Mouse (Mus musculus) forebrain, embryonic 10.5 days (tissue): ENCODE measurements around the gene Ccl7. TPM values are rescaled to one million over a fixed set of nuclear protein-coding genes. Genes with fewer than 3 reads are reported as not detected.

Experiments used
- DNase-seq: peaks from one replicate; pipeline ENCODE4 v3.0.0-alpha.2; 2017; ENCODE audit warnings: low spot score; ENCODE audit errors: extremely low spot score
- H3K27ac ChIP-seq: fragments of 300-500 bp; sonication (generic); 2 replicates; pipeline ENCODE4 v1.5.1; 2016; ENCODE audit warnings: mild to moderate bottlenecking
- H3K27me3 ChIP-seq: fragments of 300-500 bp; sonication (generic); 2 replicates; pipeline ENCODE4 v1.6.1; 2016; ENCODE audit warnings: mild to moderate bottlenecking; ENCODE audit not compliant: poor library complexity, severe bottlenecking
- H3K36me3 ChIP-seq: fragments of 300-500 bp; sonication (generic); replicated peaks from 2 replicates; pipeline ENCODE4 v1.6.1; 2016; ENCODE audit warnings: mild to moderate bottlenecking, moderate library complexity
- H3K4me1 ChIP-seq: fragments of 300-500 bp; sonication (generic); 2 replicates; pipeline ENCODE4 v1.6.1; 2016
- H3K4me3 ChIP-seq: fragments of 300-500 bp; sonication (generic); 2 replicates; pipeline ENCODE4 v1.5.1; 2016; ENCODE audit warnings: mild to moderate bottlenecking, moderate library complexity
- H3K9me3 ChIP-seq: fragments of 300-500 bp; sonication (generic); 2 replicates; pipeline ENCODE4 v1.6.1; 2016; ENCODE audit warnings: mild to moderate bottlenecking, moderate library complexity
- WGBS: fragments of 180-500 bp; shearing (Covaris S2); methylation state at CpG from one replicate; pipeline ENCODE4 v1.1.7; 2016; 5-methylcytosine and 5-hydroxymethylcytosine counted together
- polyA plus RNA-seq: library from polyadenylated mRNA; unstranded; fragments of >200 nt; fragmentation: Nextera tagmentation; extraction: Ambion mirVana; gene quantifications from 2 replicates; pipeline ENCODE4 v1.2.1, GENCODE M21; 2016

Gene Ccl7
- polyA plus RNA-seq, 1 experiment from 2014 or later, result 0.31 TPM

DNA sequence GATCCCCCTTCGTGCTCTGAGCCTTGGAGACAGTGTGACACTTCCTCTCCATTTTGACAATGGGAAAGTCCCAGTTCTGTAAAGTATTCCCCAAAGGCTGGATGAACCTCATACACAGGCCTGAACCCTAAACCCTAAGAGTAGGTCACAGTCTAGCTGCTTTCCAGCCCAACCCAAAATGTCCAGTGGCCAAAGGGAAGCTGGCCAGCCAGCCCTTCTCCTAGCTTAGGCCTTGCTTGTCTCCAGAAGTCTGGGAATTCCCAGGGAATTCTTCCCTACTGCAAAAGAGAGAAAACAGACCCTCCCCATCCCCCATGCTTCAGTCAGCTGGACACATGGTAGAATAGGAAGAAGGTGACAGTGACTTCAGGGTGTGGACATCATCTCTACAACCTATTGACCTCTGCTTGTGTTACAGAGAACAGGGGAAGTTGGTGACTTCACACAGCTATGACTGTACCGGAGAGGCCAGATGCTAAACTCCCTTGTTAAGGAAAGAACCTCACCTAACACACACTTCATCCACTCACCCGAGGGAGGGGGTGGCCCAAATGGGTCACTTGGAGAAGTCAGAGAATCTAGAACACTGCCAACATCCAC, 29.2 kb upstream of the Ccl7 start:
- H3K9me3 ChIP-seq, result no peaks in the 10 kb centered on the region
- H3K36me3 ChIP-seq, result no peaks in the 10 kb centered on the region
- H3K4me1 ChIP-seq, result 0 out of 2 replicates have a peak, but pooled peaks cover 2% of the 10 kb centered on the region
- H3K27me3 ChIP-seq, result no peaks in the 10 kb centered on the region
- no peak for DNase-seq
- no peak overlapping the region for H3K27ac ChIP-seq
- H3K4me3 ChIP-seq, result no peak overlapping the region
- WGBS, result 81% methylated on average over 3 of the region's 3 CpGs

DNA sequence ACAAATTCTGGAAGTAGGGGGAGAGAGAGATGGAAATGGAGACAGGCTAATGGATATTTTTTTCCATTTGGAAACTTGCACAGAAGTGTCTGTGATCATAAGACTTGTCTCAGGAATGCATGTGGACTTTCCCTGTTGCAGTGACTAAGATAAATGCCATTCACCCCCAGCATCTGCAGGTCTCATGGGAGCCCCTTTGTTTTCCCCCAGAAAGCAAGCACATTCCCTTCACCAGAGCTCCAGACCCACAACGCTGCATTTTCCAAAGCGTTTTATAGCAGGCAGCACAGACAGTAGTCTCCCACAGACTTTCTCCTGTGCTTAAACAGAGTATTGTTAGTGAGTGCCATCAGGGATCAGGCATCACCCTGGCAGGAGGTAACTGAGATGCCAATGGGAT, 26.1 kb upstream of the Ccl7 start:
- no peaks in the 10 kb centered on the region for H3K36me3 ChIP-seq
- H3K27me3 ChIP-seq, result no peaks in the 10 kb centered on the region
- H3K9me3 ChIP-seq, result no peaks in the 10 kb centered on the region
- H3K27ac ChIP-seq, result no peak overlapping the region
- H3K4me1 ChIP-seq, result no peaks in the 10 kb centered on the region
- 67% methylated on average over 2 of the region's 2 CpGs for WGBS
- H3K4me3 ChIP-seq, result no peak overlapping the region
- DNase-seq, result no peak

DNA sequence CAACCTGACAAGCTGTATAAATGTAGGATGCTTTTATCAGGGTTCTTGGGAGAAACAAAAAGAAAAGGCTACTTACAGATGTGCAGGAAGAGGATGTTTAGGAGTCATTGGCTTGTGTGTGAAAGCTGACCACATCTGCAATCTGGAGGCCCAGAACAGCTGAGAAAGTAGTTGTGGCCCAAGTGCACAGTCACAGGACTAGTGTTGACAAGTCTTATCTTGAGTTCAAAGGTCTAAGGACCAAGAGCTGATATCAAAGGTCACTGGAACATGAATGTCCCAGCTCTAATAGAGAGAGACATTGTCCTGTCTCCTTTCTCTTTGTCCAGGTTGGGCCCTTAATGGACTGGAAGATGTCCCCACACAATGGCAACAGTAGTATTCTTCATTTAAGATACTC, 25.7 kb upstream of the Ccl7 start:
- no peaks in the 10 kb centered on the region for H3K36me3 ChIP-seq
- DNase-seq, result no peak
- H3K27ac ChIP-seq, result no peak overlapping the region
- no peak overlapping the region for H3K4me3 ChIP-seq
- H3K27me3 ChIP-seq, result no peaks in the 10 kb centered on the region
- no peaks in the 10 kb centered on the region for H3K9me3 ChIP-seq
- no peaks in the 10 kb centered on the region for H3K4me1 ChIP-seq

DNA sequence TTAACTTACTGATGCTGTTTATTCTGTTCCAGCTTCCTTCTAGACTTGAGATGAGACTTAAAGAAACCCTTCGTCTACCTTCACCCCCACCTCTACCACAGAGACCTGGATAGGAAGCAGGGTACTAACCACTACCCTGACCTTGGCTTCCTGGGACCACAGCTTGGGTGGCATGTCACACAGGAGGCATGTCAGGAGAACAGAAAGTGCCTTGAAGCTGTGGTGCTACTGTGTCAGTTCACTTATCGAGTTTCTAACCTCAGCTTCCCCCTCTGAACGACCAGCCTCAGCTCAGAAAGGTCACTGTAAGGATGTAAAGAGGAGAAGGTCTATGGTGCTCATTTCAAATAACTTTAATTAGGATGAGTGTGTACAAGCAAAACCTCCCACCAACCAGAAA, 24.1 kb upstream of the Ccl7 start:
- no peak for DNase-seq
- H3K36me3 ChIP-seq, result no peaks in the 10 kb centered on the region
- no peak overlapping the region for H3K4me3 ChIP-seq
- H3K4me1 ChIP-seq, result no peaks in the 10 kb centered on the region
- no peaks in the 10 kb centered on the region for H3K9me3 ChIP-seq
- H3K27ac ChIP-seq, result no peak overlapping the region
- 77% methylated on average over 3 of the region's 3 CpGs for WGBS
- H3K27me3 ChIP-seq, result no peaks in the 10 kb centered on the region

DNA sequence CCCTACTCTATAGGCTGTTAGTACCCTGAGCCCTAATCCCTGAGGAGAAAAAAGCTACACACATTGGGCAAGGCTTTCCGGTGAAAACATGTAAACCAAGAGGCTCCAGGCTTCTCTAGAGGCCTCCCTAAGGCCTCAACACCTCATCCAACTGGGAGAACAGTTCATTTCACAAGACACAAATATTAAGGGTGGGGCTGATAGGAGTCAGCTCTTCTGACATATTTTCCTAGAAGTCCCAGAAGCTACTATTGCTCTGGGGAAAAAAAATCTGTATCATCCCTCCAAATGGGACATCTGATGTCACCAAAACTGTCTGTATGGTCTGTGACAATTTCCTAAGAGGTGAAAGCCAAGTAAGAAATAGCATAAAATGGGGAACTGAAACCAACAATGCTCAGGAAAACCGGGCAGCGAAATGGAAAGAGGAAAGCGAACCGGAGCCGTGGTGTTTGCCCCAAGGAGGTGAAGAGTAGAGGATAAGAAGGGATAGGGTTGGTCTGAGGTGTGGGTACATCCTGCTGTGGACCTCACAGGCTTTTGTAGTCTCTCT, 22.9 kb upstream of the Ccl7 start:
- H3K9me3 ChIP-seq, result no peaks in the 10 kb centered on the region
- no peak for DNase-seq
- no peaks in the 10 kb centered on the region for H3K36me3 ChIP-seq
- H3K27me3 ChIP-seq, result no peaks in the 10 kb centered on the region
- no peak overlapping the region for H3K27ac ChIP-seq
- 93% methylated on average over 6 of the region's 6 CpGs for WGBS
- H3K4me1 ChIP-seq, result no peaks in the 10 kb centered on the region
- H3K4me3 ChIP-seq, result no peak overlapping the region

DNA sequence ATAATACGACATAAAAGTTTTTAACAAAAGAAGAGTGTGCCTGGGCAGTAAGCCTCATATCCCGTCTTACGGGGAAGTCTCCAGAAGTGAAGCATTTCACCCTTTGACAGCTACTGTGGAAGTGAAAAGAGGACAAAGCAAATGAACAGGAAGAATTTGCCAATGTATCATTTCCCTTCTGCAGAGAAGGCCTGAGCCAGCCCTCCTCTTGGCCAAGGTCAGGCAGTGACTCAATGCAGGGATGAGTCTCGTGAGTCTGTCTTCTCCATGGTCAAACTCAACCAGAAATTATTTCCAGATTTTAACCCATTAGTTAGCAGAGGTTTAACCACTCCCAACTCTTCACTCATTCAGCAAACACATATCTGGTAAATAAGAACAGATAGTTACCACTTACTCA, 21.7 kb upstream of the Ccl7 start:
- no peak for DNase-seq
- Histone ChIP-seq H3K9me3 (no peaks in the 10 kb centered on the region), H3K27me3 (no peaks in the 10 kb centered on the region), H3K27ac (no peak overlapping the region), H3K4me1 (no peaks in the 10 kb centered on the region), H3K4me3 (no peak overlapping the region), H3K36me3 (no peaks in the 10 kb centered on the region)
- 81% methylated on average over 4 of the region's 4 CpGs for WGBS

DNA sequence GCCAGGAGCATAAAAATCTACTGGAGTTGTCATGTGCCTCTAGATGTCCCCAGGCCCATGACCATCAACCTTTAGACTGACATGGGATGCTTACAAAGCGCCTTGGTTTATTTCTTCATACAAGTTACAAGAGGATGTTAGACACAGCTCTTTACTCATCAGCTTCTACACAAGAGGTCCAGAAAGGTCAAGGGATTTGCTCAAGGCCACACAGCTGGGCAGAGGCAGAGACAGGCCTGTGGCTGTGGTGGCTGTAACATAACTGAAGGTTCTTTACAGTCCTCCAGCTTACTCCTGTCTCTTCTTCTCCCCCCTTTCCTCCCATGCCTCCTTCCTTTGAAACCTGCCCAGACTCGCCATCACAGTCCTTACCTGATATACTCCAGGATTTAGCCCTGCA, 15.3 kb upstream of the Ccl7 start:
- H3K27me3 ChIP-seq, result no peaks in the 10 kb centered on the region
- no peaks in the 10 kb centered on the region for H3K9me3 ChIP-seq
- no peak overlapping the region for H3K27ac ChIP-seq
- H3K4me3 ChIP-seq, result no peak overlapping the region
- WGBS, result 76% methylated on average over 2 of the region's 2 CpGs
- no peak for DNase-seq
- no peaks in the 10 kb centered on the region for H3K36me3 ChIP-seq
- H3K4me1 ChIP-seq, result peaks cover 5% of the 10 kb centered on the region; the same call in 1 of the 2 replicates

DNA sequence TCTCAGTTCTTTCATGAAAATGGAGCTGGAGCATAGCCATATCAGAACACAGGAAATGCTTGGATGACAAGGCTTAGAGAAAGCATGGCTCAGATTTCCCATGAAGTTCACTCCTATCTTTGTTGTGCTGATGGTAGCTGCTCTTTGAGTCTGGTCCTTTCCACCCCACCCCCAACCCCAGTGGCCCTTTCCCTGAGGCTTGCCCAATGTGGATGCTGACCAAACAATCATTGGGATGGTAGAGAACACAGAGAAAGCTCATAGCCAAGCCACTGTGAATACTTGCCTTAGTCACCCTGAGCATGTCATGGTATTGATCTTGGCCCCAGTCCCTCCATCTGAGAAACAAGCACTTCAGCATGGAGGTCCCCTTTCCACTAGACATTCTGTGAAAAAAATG, 13.4 kb upstream of the Ccl7 start:
- Histone ChIP-seq H3K27me3 (no peaks in the 10 kb centered on the region), H3K9me3 (no peaks in the 10 kb centered on the region), H3K36me3 (no peaks in the 10 kb centered on the region), H3K27ac (no peak overlapping the region), H3K4me3 (no peak overlapping the region), H3K4me1 (peaks cover 9% of the 10 kb centered on the region; the same call in 1 of the 2 replicates)
- no peak for DNase-seq

DNA sequence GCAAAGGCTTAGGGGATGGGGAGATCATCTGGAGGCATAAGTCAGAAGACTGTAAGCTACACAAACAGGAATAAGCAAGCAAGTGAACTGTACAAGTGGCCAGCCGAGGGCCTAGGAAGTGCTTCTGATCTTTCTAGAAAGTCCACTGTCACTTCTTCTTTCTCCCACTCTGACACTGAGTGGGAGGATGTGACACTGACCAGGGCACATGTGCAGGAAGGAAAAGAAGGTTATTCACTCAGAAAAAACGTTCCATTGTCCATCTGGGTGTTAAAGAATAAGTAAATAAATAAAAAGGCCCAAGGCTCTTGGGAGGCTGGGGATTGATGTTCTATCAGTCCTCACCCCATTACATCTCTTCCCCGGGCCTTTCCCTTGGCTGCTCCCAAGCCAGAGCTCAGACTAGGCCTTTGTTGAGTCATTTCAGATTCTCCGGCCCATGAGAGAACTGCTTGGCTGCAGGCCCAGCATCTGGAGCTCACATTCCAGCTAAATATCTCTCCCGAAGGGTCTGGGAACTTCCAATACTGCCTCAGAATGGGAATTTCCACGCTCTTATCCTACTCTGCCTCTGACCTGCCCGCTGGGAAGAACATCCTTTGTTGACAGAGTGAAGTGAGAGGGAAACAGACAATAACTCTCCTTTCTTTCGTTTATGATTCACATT, 12.7 kb upstream of the Ccl7 start:
- Histone ChIP-seq H3K36me3 (no peaks in the 10 kb centered on the region), H3K9me3 (no peaks in the 10 kb centered on the region), H3K4me3 (no peak overlapping the region), H3K27me3 (no peaks in the 10 kb centered on the region), H3K4me1 (peaks cover 9% of the 10 kb centered on the region; the same call in 1 of the 2 replicates), H3K27ac (0 out of 2 replicates have a peak overlapping the region, but pooled peaks have one; percentile 1)
- WGBS, result 68% methylated on average over 8 of the region's 8 CpGs
- no peak for DNase-seq

DNA sequence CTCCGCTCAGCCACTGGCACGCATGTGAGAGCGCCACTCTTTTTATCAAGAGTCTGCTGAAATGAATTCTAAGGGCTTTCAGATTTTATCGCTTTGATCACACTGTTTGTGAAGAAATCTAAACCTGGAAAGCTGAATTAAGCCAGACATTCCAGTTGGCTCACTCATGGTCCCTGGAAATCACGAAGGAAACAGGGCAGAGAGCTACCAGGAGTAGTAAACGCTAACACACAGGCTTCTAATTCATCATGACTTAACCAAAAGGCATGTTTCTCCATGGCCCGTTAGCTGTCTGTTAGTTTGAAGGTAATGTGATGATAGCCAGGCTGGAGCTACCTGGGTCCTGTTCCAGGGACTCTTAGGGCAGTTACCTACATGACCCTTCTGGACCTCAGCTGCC, 11.1 kb upstream of the Ccl7 start:
- H3K36me3 ChIP-seq, result no peaks in the 10 kb centered on the region
- no peaks in the 10 kb centered on the region for H3K9me3 ChIP-seq
- no peak overlapping the region for H3K27ac ChIP-seq
- 94% methylated on average over 7 of the region's 7 CpGs for WGBS
- H3K4me3 ChIP-seq, result no peak overlapping the region
- DNase-seq, result no peak
- peaks cover 9% of the 10 kb centered on the region; the same call in 1 of the 2 replicates for H3K4me1 ChIP-seq
- no peaks in the 10 kb centered on the region for H3K27me3 ChIP-seq

DNA sequence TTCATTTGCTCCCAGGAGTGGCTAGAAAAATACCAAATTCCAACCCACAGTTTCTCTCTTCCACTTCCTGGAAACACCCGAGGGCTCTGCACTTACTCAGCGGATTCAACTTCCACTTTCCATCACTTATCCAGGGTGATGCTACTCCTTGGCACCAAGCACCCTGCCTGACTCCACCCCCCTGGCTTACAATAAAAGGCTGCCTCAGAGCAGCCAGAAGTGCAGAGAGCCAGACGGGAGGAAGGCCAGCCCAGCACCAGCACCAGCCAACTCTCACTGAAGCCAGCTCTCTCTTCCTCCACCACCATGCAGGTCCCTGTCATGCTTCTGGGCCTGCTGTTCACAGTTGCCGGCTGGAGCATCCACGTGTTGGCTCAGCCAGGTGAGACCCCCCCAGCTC, 10.2 kb upstream of the Ccl7 start, which contains the start of gene Ccl2:
TSS of gene Ccl2 (plus strand) at position 216 of the 400 bp plus-strand sequence.
- no peaks in the 10 kb centered on the region for H3K27me3 ChIP-seq
- H3K36me3 ChIP-seq, result no peaks in the 10 kb centered on the region
- WGBS, result 58% methylated on average over 5 of the region's 5 CpGs
- H3K4me3 ChIP-seq, result no peak within 1 kb of the TSS
- H3K4me1 ChIP-seq, result peaks cover 9% of the 10 kb centered on the region; the same call in 1 of the 2 replicates
- H3K27ac ChIP-seq, result no peak within 1 kb of the TSS
- no peak for DNase-seq
- no peaks in the 10 kb centered on the region for H3K9me3 ChIP-seq

DNA sequence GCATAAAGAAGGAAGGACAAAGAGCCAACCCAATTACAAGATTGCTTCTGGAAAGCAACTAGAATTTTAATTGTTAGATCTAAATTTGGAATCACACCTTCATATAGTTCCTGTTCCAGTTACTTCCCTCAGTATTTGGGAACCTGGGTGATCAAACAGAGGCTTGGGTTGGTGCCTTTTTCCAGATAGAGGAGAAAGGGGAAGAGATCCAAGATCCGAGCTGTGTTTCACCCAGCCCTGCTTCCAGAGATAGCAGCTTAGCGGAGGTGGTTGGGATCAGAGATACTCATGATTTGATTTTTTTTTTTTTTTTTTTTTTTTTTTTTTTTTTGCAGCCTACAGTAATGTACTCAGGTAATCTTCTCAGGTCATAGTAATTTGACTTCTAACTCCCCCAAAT, 9.7 kb upstream of the Ccl7 start:
- Histone ChIP-seq H3K4me3 (no peak overlapping the region), H3K27me3 (no peaks in the 10 kb centered on the region), H3K9me3 (no peaks in the 10 kb centered on the region), H3K36me3 (no peaks in the 10 kb centered on the region), H3K4me1 (peaks cover 9% of the 10 kb centered on the region; the same call in 1 of the 2 replicates), H3K27ac (no peak overlapping the region)
- DNase-seq, result no peak
- WGBS, result 79% methylated on average over 2 of the region's 2 CpGs

DNA sequence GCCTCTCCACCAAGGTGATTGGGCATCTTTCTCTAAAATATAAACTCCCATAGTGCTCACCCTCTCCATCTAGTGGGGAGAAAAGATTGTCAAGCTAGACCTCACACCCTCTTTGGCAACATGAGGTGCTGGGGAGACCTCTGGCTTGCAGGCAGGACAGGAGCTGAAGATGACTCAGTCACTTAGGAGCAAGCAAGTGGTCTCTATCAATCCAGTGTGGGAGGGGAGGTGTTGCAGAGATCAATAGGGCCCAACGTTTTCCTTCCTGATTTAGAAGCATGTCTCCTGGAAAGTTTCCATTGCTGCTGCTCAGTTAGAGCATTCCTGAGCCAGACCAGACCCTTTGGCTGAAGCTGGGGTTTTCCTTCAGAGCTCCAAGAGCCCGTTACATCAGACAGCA, 7.0 kb upstream of the Ccl7 start, which contains the start of gene Gm17268:
TSS of gene Gm17268 (minus strand) at position 28 of the 400 bp plus-strand sequence.
- no peaks in the 10 kb centered on the region for H3K27me3 ChIP-seq
- no peak within 1 kb of the TSS for H3K4me3 ChIP-seq
- DNase-seq, result no peak
- 65% methylated on average over 2 of the region's 2 CpGs for WGBS
- H3K36me3 ChIP-seq, result no peaks in the 10 kb centered on the region
- H3K4me1 ChIP-seq, result 0 out of 2 replicates have a peak, but pooled peaks cover 5% of the 10 kb centered on the region
- H3K9me3 ChIP-seq, result no peaks in the 10 kb centered on the region
- no peak within 1 kb of the TSS for H3K27ac ChIP-seq
